Mouse (Mus musculus) limb, embryonic 13.5 days (tissue): Measurements from ENCODE around the gene Tmem108. TPM values are rescaled to one million over a fixed set of nuclear protein-coding genes. Genes with fewer than 3 reads are reported as not detected.

Experiments
- ATAC-seq: fragments of 200-750 bp; cut with Nextera tagmentation; 2 replicates; pipeline ENCODE4 v1.8.0; 2017; ENCODE audit warnings: low read depth, moderate number of reproducible peaks, moderate TSS enrichment; ENCODE audit not compliant: low FRiP score
- H3K27ac ChIP-seq: fragments of 300-500 bp; sonication (generic); 2 replicates; pipeline ENCODE4 v1.5.1; 2015; ENCODE audit warnings: inconsistent platforms, mild to moderate bottlenecking, moderate library complexity
- H3K27me3 ChIP-seq: fragments of 300-500 bp; sonication (generic); 2 replicates; pipeline ENCODE4 v1.6.1; 2015; ENCODE audit warnings: mild to moderate bottlenecking, inconsistent platforms
- H3K36me3 ChIP-seq: fragments of 300-500 bp; sonication (generic); 2 replicates; pipeline ENCODE4 v1.6.1; 2015; ENCODE audit warnings: inconsistent platforms, mild to moderate bottlenecking, moderate library complexity
- H3K4me1 ChIP-seq: fragments of 300-500 bp; sonication (generic); 2 replicates; pipeline ENCODE4 v1.6.1; 2015; ENCODE audit warnings: inconsistent platforms
- H3K4me2 ChIP-seq: fragments of 300-500 bp; sonication (generic); replicated peaks from 2 replicates; pipeline ENCODE4 v1.6.1; 2015; ENCODE audit warnings: inconsistent platforms, mild to moderate bottlenecking, moderate library complexity
- H3K4me3 ChIP-seq: fragments of 300-500 bp; sonication (generic); 2 replicates; pipeline ENCODE4 v1.5.1; 2015; ENCODE audit warnings: moderate library complexity, mild to moderate bottlenecking, inconsistent platforms
- H3K9ac ChIP-seq: fragments of 300-500 bp; sonication (generic); 2 replicates; pipeline ENCODE4 v1.6.1; 2015; ENCODE audit warnings: mild to moderate bottlenecking, inconsistent platforms
- H3K9me3 ChIP-seq: fragments of 300-500 bp; sonication (generic); 2 replicates; pipeline ENCODE4 v1.6.1; 2016; ENCODE audit warnings: inconsistent platforms
- WGBS: fragments of 180-500 bp; shearing (Covaris S2); methylation state at CpG from one replicate; pipeline ENCODE4 v1.1.7; 2015; 5-methylcytosine and 5-hydroxymethylcytosine counted together
- polyA plus RNA-seq: library from polyadenylated mRNA; unstranded; fragments of >200 nt; fragmentation: Nextera tagmentation; extraction: Ambion mirVana; gene quantifications from 2 replicates; pipeline ENCODE4 v1.2.1, GENCODE M21; 2015

The Tmem108 gene
- polyA plus RNA-seq, 1 experiment from 2014 or later = 14.6 TPM

- H3K4me3 ChIP-seq = no peak overlapping the region
- H3K4me1 ChIP-seq = peaks cover 14% of the 10 kb centered on the region
- WGBS = 68% methylated on average over 5 of the region's 5 CpGs
- no peak for ATAC-seq
- no peak overlapping the region; the same call in 1 of the 2 replicates for H3K27ac ChIP-seq
- no peak overlapping the region for H3K9ac ChIP-seq
- no peak overlapping the region for H3K4me2 ChIP-seq
- no peaks in the 10 kb centered on the region for H3K36me3 ChIP-seq
- no peaks in the 10 kb centered on the region for H3K9me3 ChIP-seq
- no peaks in the 10 kb centered on the region for H3K27me3 ChIP-seq
Measured at GRCm38 (mm10) chr9:103622988-103623387, 138.6 kb downstream of the Tmem108 start.

DNA sequence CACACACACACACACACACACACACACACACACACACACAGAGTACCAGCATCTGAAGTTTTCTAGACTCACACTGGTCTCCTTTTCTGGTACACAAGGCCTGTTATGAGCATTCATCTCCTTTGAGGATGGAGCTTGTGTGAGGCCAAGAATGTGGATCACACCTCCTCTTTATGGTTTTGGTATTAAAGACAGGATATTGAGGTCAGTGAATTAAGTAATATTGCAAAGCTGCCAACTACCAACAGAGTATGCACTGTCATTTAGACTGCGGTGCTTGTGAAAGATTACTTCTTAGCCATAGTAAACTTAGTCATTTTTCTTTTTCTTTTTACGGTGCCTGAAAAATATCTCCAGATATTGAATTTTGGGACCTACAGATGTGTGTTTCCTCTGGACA, 139.8 kb downstream of the Tmem108 start:
- no peaks in the 10 kb centered on the region for H3K36me3 ChIP-seq
- ATAC-seq = no peak
- H3K9ac ChIP-seq = no peak overlapping the region
- 72% methylated on average over 2 of the region's 2 CpGs for WGBS
- no peak overlapping the region for H3K4me2 ChIP-seq
- no peaks in the 10 kb centered on the region for H3K27me3 ChIP-seq
- peaks cover 14% of the 10 kb centered on the region for H3K4me1 ChIP-seq
- H3K27ac ChIP-seq = no peak overlapping the region
- H3K9me3 ChIP-seq = no peaks in the 10 kb centered on the region
- H3K4me3 ChIP-seq = no peak overlapping the region

DNA sequence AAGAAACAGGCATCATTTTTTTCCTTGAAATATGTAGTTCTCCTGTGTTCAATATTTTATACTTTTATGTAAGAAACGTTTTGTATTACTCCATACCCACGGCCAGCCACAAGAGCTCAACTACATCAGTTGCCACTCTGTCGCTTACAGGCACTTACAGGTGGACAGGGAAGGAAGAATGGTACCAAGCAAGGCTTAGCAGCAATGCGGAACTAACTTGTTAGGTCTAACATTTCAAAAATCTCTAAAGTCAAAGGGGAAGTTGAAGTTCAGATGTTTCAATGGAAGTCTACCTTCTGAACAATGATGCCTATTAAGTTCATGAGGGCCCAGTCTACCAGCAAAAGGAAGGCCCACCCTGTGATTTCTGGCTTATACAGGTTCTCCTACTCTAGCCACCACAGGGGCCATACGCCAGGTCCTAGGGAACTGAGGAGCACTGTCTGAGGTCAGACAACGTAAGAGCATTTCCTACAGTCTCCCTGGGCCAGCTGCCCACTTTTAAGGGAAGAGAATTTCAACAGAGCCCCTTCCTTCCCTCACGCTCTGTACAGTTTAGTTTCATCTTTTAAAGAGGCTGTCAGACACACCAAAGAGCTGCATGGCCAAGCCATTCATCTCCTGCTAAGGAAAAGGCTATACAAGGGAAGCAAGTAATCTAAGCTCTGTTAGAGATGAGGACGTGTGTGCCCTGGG, 141.0 kb downstream of the Tmem108 start:
- H3K4me1 ChIP-seq = peaks cover 14% of the 10 kb centered on the region
- H3K4me2 ChIP-seq = no peak overlapping the region
- no peak overlapping the region for H3K27ac ChIP-seq
- no peak overlapping the region for H3K4me3 ChIP-seq
- 0 out of 2 replicates have a peak, but pooled peaks cover 7% of the 10 kb centered on the region for H3K9me3 ChIP-seq
- H3K27me3 ChIP-seq = no peaks in the 10 kb centered on the region
- WGBS = 85% methylated on average over 8 of the region's 8 CpGs
- ATAC-seq = no peak
- no peaks in the 10 kb centered on the region for H3K36me3 ChIP-seq
- no peak overlapping the region for H3K9ac ChIP-seq

GRCm38 (mm10) chr9:103614260-103614659, 147.4 kb downstream of the Tmem108 start:
- H3K27me3 ChIP-seq = no peaks in the 10 kb centered on the region
- H3K9me3 ChIP-seq = 0 out of 2 replicates have a peak, but pooled peaks cover 7% of the 10 kb centered on the region
- no peak overlapping the region for H3K9ac ChIP-seq
- H3K36me3 ChIP-seq = no peaks in the 10 kb centered on the region
- no peak overlapping the region for H3K27ac ChIP-seq
- WGBS = 84% methylated on average over 4 of the region's 4 CpGs
- H3K4me3 ChIP-seq = no peak overlapping the region
- no peaks in the 10 kb centered on the region for H3K4me1 ChIP-seq
- ATAC-seq = no peak
- H3K4me2 ChIP-seq = no peak overlapping the region

- Histone ChIP-seq H3K36me3 (no peaks in the 10 kb centered on the region), H3K27me3 (no peaks in the 10 kb centered on the region), H3K27ac (no peak overlapping the region), H3K4me2 (no peak overlapping the region), H3K9ac (no peak overlapping the region), H3K4me1 (peaks cover 6% of the 10 kb centered on the region; the same call in 1 of the 2 replicates), H3K9me3 (no peaks in the 10 kb centered on the region), H3K4me3 (no peak overlapping the region)
- WGBS = 65% methylated on average over 13 of the region's 13 CpGs
- no peak for ATAC-seq
Measured at GRCm38 (mm10) chr9:103608161-103609058, 153.2 kb downstream of the Tmem108 start.

DNA sequence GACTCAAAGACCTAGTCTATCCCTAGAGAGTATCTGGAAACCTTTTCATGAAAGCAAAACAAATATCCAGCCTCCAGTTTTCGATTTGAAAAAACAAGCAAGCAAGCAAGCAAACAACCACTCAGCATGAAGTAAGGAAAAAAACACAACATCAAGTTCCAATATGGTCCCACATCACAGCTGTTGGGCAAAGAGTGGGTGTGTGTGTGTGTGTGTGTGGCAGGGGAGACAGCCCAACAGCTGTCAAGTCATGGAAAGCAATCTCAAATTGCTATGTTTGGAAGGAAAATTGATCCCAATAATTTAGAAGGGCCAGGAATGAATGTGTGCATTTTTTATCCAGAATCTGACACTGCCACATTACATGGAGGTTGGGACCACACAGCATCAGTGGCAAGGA, 155.6 kb downstream of the Tmem108 start:
- no peak overlapping the region for H3K4me3 ChIP-seq
- H3K9ac ChIP-seq = no peak overlapping the region
- H3K4me1 ChIP-seq = peaks cover 6% of the 10 kb centered on the region; the same call in 1 of the 2 replicates
- no peaks in the 10 kb centered on the region for H3K27me3 ChIP-seq
- whole genome bisulfite sequencing = 78% methylated on average over 1 of the region's 1 CpGs
- no peaks in the 10 kb centered on the region for H3K36me3 ChIP-seq
- H3K9me3 ChIP-seq = no peaks in the 10 kb centered on the region
- H3K4me2 ChIP-seq = no peak overlapping the region
- H3K27ac ChIP-seq = no peak overlapping the region
- no peak for ATAC-seq

DNA sequence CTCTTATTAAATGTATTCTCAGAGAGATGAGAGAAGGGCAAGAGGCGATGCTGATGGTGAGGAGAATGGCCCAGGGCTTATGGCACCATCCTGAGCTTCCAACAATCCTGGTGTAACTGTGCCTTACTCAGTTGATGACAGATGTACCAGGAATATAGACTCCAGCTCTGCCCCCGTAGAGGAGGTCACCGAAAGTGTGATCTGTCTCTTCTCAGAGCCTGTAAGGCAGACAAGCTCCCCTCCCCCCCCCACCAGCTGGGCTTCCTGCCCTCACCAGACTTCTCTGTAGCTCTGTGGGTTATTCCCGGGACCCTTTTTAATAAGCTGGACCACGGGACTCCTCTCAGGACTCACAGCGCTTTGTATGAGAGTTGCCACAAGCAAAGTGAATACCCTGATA, 157.8 kb downstream of the Tmem108 start:
- Histone ChIP-seq H3K27me3 (no peaks in the 10 kb centered on the region), H3K4me2 (no peak overlapping the region), H3K9ac (no peak overlapping the region), H3K9me3 (no peaks in the 10 kb centered on the region), H3K27ac (no peak overlapping the region), H3K4me1 (peaks cover 6% of the 10 kb centered on the region; the same call in 1 of the 2 replicates), H3K4me3 (no peak overlapping the region), H3K36me3 (no peaks in the 10 kb centered on the region)
- WGBS = 44% methylated on average over 6 of the region's 6 CpGs
- ATAC-seq = no peak

GRCm38 (mm10) chr9:103601878-103602277, 159.8 kb downstream of the Tmem108 start:
- no peak overlapping the region for H3K27ac ChIP-seq
- H3K9me3 ChIP-seq = no peaks in the 10 kb centered on the region
- ATAC-seq = no peak
- H3K4me2 ChIP-seq = no peak overlapping the region
- 90% methylated on average over 4 of the region's 4 CpGs for WGBS
- H3K27me3 ChIP-seq = no peaks in the 10 kb centered on the region
- H3K36me3 ChIP-seq = no peaks in the 10 kb centered on the region
- no peak overlapping the region for H3K4me3 ChIP-seq
- no peaks in the 10 kb centered on the region for H3K4me1 ChIP-seq
- H3K9ac ChIP-seq = no peak overlapping the region

- ATAC-seq = no peak
- Histone ChIP-seq H3K27me3 (no peaks in the 10 kb centered on the region), H3K27ac (no peak overlapping the region), H3K4me1 (no peaks in the 10 kb centered on the region), H3K4me3 (no peak overlapping the region), H3K36me3 (no peaks in the 10 kb centered on the region), H3K9ac (no peak overlapping the region), H3K9me3 (no peaks in the 10 kb centered on the region), H3K4me2 (no peak overlapping the region)
- WGBS = 61% methylated on average over 3 of the region's 3 CpGs
Measured at GRCm38 (mm10) chr9:103600834-103601233, 160.8 kb downstream of the Tmem108 start.

DNA sequence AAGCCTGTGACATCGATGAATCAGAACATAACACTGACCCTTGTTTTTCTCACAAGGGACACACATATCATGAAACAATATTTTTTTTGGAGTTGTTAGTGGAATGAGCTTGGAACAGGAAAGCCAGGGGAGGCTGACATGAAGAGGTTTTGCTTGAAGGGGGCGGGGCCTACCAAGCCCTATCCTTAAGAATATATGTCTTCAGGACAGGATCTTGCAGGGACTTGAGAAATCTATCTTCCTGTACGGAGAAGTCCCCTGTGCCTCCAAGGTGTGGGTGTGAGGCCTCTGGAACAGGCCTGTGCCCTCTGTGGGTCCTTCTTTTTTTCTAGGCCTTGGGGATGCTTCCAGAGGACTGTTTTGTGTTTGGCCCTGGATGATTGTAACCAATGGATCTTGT, 161.7 kb downstream of the Tmem108 start:
- H3K27ac ChIP-seq = no peak overlapping the region
- no peaks in the 10 kb centered on the region for H3K4me1 ChIP-seq
- no peak overlapping the region for H3K4me3 ChIP-seq
- ATAC-seq = no peak
- no peak overlapping the region for H3K4me2 ChIP-seq
- no peaks in the 10 kb centered on the region for H3K27me3 ChIP-seq
- no peak overlapping the region for H3K9ac ChIP-seq
- no peaks in the 10 kb centered on the region for H3K36me3 ChIP-seq
- no peaks in the 10 kb centered on the region for H3K9me3 ChIP-seq
- WGBS = 80% methylated on average over 3 of the region's 3 CpGs

- Histone ChIP-seq H3K9ac (no peak overlapping the region), H3K4me3 (no peak overlapping the region), H3K36me3 (no peaks in the 10 kb centered on the region), H3K27me3 (no peaks in the 10 kb centered on the region), H3K4me2 (no peak overlapping the region), H3K4me1 (no peaks in the 10 kb centered on the region), H3K9me3 (no peaks in the 10 kb centered on the region), H3K27ac (no peak overlapping the region)
- ATAC-seq = no peak
- 92% methylated on average over 2 of the region's 2 CpGs for WGBS
Measured at GRCm38 (mm10) chr9:103597861-103598260, 163.8 kb downstream of the Tmem108 start.

- H3K27me3 ChIP-seq = no peaks in the 10 kb centered on the region
- WGBS = 59% methylated on average over 6 of the region's 6 CpGs
- no peak overlapping the region for H3K27ac ChIP-seq
- ATAC-seq = no peak
- H3K36me3 ChIP-seq = no peaks in the 10 kb centered on the region
- H3K4me1 ChIP-seq = no peaks in the 10 kb centered on the region
- no peaks in the 10 kb centered on the region for H3K9me3 ChIP-seq
- H3K9ac ChIP-seq = no peak overlapping the region
- no peak overlapping the region for H3K4me3 ChIP-seq
- no peak overlapping the region for H3K4me2 ChIP-seq
Measured at GRCm38 (mm10) chr9:103595190-103595837, 166.3 kb downstream of the Tmem108 start.
